Mouse (Mus musculus): ENCODE results near the gene Ttc7b.

Gene Ttc7b

DNA sequence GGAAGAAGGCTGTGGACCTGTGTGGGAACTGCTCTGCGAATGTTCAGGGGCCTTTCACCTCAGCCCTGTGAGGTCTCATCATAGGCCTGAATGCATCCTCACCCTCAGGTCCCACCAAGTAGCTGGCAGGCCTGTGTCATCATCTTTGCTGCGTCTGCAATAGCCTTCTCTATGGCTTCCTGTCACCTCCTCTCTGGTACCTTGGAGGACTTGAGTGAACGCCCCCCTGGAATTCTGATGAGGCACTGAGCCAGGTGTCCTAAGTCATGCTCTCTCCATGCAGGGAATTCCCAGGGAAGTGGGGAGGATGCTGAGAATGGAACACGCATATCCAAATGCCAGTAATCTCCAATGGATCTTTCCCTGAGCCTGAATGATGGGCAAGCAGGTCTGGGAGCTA is 255.7 kb downstream of the Ttc7b start:
- DNase-seq = no peak

DNA sequence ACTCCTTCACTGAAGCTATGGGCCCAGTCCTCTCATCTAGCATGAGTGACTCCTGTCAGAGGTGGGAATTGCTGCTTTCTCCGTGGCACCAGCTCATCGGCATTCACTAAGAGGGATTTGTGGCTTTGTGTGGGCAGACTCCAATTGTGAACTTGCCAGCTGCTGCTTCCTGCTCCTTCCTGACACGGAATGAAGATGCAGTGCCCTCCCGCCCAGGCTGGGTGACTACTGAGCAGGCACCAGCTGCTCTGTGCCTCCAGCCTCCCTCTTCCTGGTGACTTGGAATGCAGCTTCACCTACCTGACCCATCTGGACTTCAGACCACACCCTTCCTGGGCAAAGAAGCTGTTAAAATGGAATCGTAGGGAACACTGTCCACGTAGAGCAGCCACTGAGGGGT is 257.8 kb downstream of the Ttc7b start:
- peak; percentile 66 for DNase-seq

DNA sequence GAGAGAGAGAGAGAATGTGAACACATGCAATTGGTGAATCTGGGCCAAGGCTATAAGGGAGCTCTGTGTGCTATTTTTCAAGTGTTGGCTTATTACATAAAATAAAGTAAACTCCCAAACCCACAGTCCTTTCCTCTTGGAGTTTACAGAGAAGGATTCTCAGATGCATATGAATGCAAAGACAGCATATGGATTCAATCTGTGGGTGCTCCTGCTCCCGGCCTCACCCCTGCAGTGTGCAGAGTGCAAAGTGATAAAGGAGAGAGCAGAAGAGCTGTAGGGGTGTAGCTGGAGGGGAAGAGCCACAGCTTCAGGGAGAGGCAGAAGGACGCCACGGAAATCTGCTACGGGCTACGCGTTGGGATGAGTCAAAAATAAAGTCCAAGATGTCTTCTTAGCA is 258.9 kb downstream of the Ttc7b start:
- DNase-seq = no peak

DNA sequence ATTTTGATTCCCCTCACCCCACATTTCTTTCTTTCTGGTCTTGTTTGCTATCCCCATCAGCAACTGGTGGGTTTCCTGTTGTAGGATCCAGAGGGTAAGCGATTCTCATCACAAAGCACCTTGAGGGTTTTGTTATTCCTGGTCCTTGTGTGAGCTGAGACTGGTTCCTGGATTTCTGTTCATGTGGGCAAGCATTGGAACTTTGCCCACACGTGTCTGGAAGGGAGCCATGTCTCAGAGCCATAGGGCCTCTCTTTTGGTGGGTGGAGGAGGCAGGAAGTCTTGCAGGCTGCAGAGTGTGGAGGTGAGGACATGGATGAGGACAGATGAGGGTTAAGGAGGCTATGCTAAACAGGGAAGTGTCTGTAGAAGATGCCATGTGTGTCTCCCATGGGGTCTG is 260.5 kb downstream of the Ttc7b start:
- DNase-seq = no peak

DNA sequence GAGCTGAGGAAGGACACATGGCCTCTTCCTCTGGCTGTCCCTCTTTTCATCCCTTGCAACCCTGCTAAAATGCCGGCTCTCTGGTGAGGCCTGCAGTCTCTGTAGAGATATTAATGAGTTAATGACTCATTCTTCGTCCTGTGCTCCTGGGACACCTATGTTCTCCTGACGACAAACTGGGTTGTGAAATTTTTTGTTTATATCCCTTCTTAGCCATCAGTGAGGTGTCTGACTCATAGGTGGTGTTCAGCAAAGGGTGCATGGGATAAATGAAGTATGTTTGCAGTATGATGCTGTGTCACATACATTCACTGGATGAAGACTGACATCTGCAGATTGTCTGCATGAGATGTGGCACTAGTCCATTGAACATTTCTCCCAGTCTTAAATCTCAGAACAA is 262.8 kb downstream of the Ttc7b start:
- no peak for DNase-seq

DNA sequence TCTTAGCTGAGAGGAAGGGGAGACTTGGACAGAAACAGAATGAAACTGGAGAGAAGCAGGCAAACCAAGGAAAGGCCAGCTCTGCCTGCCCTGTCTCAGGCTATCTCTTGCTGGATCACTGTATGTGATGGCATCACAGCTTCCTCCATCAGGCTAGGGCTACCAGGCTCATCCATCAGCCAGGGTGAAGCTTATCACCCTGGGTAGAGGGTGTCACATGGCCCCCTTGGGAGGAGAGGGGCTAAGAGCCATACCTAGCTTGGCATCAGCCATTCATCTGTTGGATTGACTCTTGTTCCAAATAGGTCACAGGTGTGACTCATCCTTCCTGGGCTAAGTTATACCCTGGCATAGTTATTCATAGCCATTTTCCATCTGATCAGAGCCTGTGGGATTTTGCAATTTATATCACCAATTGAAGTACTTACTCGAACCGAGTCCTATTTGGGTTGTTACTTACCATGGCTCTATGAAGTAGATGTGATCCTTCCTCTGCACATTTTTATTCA is 265.1 kb downstream of the Ttc7b start:
- no peak for DNase-seq

DNA sequence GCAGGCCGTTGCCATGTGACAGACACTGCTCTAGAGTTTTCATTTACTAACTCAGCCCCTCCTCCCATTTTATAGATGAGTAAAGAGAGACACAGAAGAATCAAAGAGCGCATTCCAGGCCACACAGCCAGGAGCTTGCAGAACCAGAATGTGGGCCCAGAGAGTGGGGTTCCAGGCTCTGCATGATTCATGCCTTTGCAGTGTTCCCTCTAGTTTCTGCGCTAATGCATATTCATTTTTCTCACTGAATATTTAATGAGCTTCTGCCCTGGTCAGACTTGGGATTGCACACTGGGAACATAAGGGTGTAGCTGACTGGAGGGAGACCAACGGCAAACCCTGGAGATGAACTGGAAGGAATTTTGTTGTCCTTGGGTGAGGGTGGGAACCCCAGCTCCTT is 266.2 kb downstream of the Ttc7b start:
- DNase-seq = peak; percentile 81
